Mouse (Mus musculus) liver, embryonic 16.5 days (tissue): ENCODE measurements around the gene Brf1. TPM values are rescaled to one million over a fixed set of nuclear protein-coding genes. Genes with fewer than 3 reads are reported as not detected.
A peak's percentile ranks its signal among the peaks of the same experiment; 100 is the strongest.

Experiments used
- ATAC-seq: fragments of 200-750 bp; cut with Nextera tagmentation; 2 replicates; pipeline ENCODE4 v1.8.0; 2017; ENCODE audit warnings: low read depth, mild to moderate bottlenecking, moderate number of reproducible peaks, moderate library complexity
- H3K27ac ChIP-seq: fragments of 300-500 bp; sonication (generic); 2 replicates; pipeline ENCODE4 v1.5.1; 2014; ENCODE audit warnings: mild to moderate bottlenecking, low read length
- H3K27me3 ChIP-seq: fragments of 300-500 bp; sonication (generic); 2 replicates; pipeline ENCODE4 v1.6.1; 2014; ENCODE audit warnings: low read depth, low read length, mixed read lengths; ENCODE audit not compliant: control insufficient read depth, insufficient read depth
- H3K36me3 ChIP-seq: fragments of 300-500 bp; sonication (generic); 2 replicates; pipeline ENCODE4 v1.6.1; 2014; ENCODE audit warnings: mild to moderate bottlenecking; ENCODE audit not compliant: control insufficient read depth, insufficient read depth
- H3K4me1 ChIP-seq: fragments of 300-500 bp; sonication (generic); 2 replicates; pipeline ENCODE4 v1.6.1; 2014; ENCODE audit warnings: low read depth, low read length, mixed read lengths; ENCODE audit not compliant: control insufficient read depth
- H3K4me2 ChIP-seq: fragments of 300-500 bp; sonication (generic); 2 replicates; pipeline ENCODE4 v1.6.1; 2014; ENCODE audit warnings: low read depth, low read length, mixed read lengths
- H3K4me3 ChIP-seq: fragments of 300-500 bp; sonication (generic); 2 replicates; pipeline ENCODE4 v1.5.1; 2014; ENCODE audit warnings: low read depth, mild to moderate bottlenecking, low read length
- H3K9ac ChIP-seq: fragments of 300-500 bp; sonication (generic); 2 replicates; pipeline ENCODE4 v1.6.1; 2014; ENCODE audit warnings: low read depth, low read length
- H3K9me3 ChIP-seq: fragments of 300-500 bp; sonication (generic); replicated peaks from 2 replicates; pipeline ENCODE4 v1.6.1; 2016; ENCODE audit warnings: low read length; ENCODE audit not compliant: control insufficient read depth
- WGBS: fragments of 180-500 bp; shearing (Covaris S2); extraction: QIAGEN DNeasy Blood & Tissue Kit; methylation state at CpG from one replicate; pipeline ENCODE4 v1.1.7; 2014; ENCODE audit not compliant: insufficient replicate concordance; 5-methylcytosine and 5-hydroxymethylcytosine counted together
- polyA plus RNA-seq: library from polyadenylated mRNA; unstranded; fragments of >200 nt; fragmentation: Nextera tagmentation; extraction: Ambion mirVana; gene quantifications from 2 replicates; pipeline ENCODE4 v1.2.1, GENCODE M21; 2015

The Brf1 gene
- polyA plus RNA-seq, 1 experiment from 2014 or later: 25.7 TPM

DNA sequence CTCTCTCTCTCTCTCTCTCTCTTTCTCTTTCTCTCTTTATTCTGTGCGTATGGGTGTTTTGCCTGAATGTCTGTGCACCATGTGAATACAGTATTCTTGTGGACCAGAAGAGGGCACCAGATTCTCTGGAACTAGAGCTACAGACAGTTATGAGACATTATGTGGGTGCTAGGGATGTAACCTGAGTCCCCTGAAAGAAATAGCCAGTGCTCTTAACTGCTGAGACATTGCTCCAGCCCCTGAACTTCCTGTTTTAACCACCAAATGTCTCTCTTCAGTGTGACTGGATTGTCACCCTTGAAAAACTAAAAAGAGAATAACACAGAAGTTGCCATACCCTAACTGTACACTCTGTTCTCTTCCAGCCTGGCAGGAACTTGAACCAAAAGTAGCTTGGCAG is 26.1 kb upstream of the Brf1 start:
- Histone ChIP-seq H3K27ac (no peak overlapping the region), H3K36me3 (no peaks in the 10 kb centered on the region), H3K9me3 (no peaks in the 10 kb centered on the region), H3K4me1 (peaks cover 19% of the 10 kb centered on the region), H3K27me3 (no peaks in the 10 kb centered on the region), H3K4me3 (no peak overlapping the region), H3K9ac (no peak overlapping the region), H3K4me2 (no peak overlapping the region)
- ATAC-seq: no peak
- WGBS: 91% methylated on average over 1 of the region's 1 CpGs

- Histone ChIP-seq H3K27me3 (no peaks in the 10 kb centered on the region), H3K27ac (no peak overlapping the region), H3K4me3 (no peak overlapping the region), H3K36me3 (no peaks in the 10 kb centered on the region; the same call in 1 of the 2 replicates), H3K9me3 (no peaks in the 10 kb centered on the region), H3K9ac (no peak overlapping the region), H3K4me1 (peaks cover 1% of the 10 kb centered on the region), H3K4me2 (no peak overlapping the region)
- 51% methylated on average over 4 of the region's 4 CpGs for WGBS
- ATAC-seq: no peak
Observed at GRCm38 (mm10) chr12:113023082-113023481, 22.6 kb upstream of the Brf1 start.

DNA sequence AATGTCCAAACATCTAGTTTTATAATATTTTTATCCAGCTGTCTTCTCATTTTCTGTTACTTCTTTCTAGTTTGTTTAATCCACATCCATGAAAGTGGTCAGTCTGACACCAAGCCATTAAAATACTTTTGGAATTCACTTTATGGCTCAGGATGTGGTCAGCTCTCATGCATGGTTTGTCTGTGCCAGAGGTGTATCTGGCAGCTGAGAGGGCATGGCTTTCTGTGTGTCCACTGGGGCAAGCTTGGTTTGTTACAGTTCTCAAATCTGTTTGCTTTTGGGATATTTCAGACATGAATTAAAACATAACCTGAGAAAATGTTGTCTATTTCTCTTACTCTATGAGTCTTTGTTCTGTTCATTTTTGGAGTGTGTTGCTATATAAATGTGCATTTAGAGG is 21.0 kb upstream of the Brf1 start:
- Histone ChIP-seq H3K36me3 (no peaks in the 10 kb centered on the region; the same call in 1 of the 2 replicates), H3K4me3 (no peak overlapping the region), H3K4me1 (peaks cover 15% of the 10 kb centered on the region), H3K9me3 (no peaks in the 10 kb centered on the region), H3K27ac (no peak overlapping the region), H3K27me3 (no peaks in the 10 kb centered on the region), H3K9ac (no peak overlapping the region), H3K4me2 (no peak overlapping the region)
- ATAC-seq: no peak

DNA sequence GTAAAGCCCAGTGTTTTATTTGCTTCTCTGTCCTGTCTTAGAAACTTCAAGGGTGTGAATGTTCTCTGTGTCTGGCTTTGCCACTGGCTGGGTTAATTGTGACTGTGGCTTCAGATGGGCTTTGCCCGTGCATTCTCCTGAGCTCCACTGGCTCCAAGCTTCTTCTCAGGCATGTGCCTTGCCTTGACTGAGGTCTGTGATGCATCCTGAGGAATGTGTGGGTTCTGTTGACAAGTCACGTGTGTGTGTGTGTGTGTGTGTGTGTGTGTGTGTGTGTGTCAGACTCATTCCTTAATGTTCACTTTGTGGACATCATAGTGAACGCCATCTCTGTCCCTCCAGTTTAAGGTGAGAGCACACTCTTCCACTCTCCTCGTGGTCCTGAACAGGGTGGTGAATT is 18.3 kb upstream of the Brf1 start:
- ATAC-seq: no peak
- no peak overlapping the region for H3K4me2 ChIP-seq
- H3K36me3 ChIP-seq: no peaks in the 10 kb centered on the region; the same call in 1 of the 2 replicates
- no peaks in the 10 kb centered on the region for H3K9me3 ChIP-seq
- no peaks in the 10 kb centered on the region for H3K27me3 ChIP-seq
- H3K9ac ChIP-seq: no peak overlapping the region
- H3K4me3 ChIP-seq: no peak overlapping the region
- no peak overlapping the region for H3K27ac ChIP-seq
- WGBS: 64% methylated on average over 4 of the region's 4 CpGs
- H3K4me1 ChIP-seq: peaks cover 28% of the 10 kb centered on the region

- Histone ChIP-seq H3K9me3 (no peaks in the 10 kb centered on the region), H3K36me3 (no peaks in the 10 kb centered on the region; the same call in 1 of the 2 replicates), H3K27ac (no peak overlapping the region), H3K27me3 (no peaks in the 10 kb centered on the region), H3K9ac (no peak overlapping the region), H3K4me3 (no peak overlapping the region), H3K4me1 (peaks cover 37% of the 10 kb centered on the region), H3K4me2 (no peak overlapping the region)
- ATAC-seq: no peak
- 56% methylated on average over 9 of the region's 9 CpGs for WGBS
Observed at GRCm38 (mm10) chr12:113017429-113017984, 17.0 kb upstream of the Brf1 start.

- no peak overlapping the region for H3K4me2 ChIP-seq
- H3K27ac ChIP-seq: no peak overlapping the region
- H3K4me1 ChIP-seq: peaks cover 40% of the 10 kb centered on the region
- no peaks in the 10 kb centered on the region; the same call in 1 of the 2 replicates for H3K36me3 ChIP-seq
- no peak for ATAC-seq
- no peak overlapping the region for H3K9ac ChIP-seq
- H3K4me3 ChIP-seq: no peak overlapping the region
- H3K9me3 ChIP-seq: no peaks in the 10 kb centered on the region
- WGBS: 67% methylated on average over 8 of the region's 8 CpGs
- H3K27me3 ChIP-seq: no peaks in the 10 kb centered on the region
Observed at GRCm38 (mm10) chr12:113016976-113017375, 16.5 kb upstream of the Brf1 start.

DNA sequence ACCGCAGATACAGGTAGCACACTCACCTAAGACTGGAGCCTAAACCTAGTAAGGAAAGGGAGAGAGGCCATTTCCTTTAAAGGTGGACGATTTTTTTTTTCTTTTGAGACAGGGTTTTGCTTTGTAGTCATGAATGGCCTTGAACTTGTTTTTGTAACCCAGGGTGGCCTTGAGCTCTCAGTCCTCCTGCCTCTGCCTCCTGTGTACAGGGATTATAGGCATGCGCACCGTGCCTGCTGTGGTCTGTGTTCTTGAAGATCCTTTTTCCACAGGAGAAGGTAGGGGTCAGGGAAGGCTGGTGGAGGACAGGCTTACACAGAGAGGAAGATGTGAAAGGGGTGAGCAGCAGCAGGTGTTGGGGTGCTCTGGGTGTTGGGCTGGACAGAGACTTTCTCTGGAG is 15.5 kb upstream of the Brf1 start:
- Histone ChIP-seq H3K4me3 (no peak overlapping the region), H3K4me2 (peak overlapping the region; percentile 99), H3K9ac (peak overlapping the region; percentile 94), H3K27ac (peak overlapping the region; percentile 26; the same call in 1 of the 2 replicates), H3K36me3 (no peaks in the 10 kb centered on the region; the same call in 1 of the 2 replicates), H3K27me3 (no peaks in the 10 kb centered on the region), H3K4me1 (peaks cover 40% of the 10 kb centered on the region), H3K9me3 (no peaks in the 10 kb centered on the region)
- 67% methylated on average over 4 of the region's 4 CpGs for WGBS
- ATAC-seq: no peak

DNA sequence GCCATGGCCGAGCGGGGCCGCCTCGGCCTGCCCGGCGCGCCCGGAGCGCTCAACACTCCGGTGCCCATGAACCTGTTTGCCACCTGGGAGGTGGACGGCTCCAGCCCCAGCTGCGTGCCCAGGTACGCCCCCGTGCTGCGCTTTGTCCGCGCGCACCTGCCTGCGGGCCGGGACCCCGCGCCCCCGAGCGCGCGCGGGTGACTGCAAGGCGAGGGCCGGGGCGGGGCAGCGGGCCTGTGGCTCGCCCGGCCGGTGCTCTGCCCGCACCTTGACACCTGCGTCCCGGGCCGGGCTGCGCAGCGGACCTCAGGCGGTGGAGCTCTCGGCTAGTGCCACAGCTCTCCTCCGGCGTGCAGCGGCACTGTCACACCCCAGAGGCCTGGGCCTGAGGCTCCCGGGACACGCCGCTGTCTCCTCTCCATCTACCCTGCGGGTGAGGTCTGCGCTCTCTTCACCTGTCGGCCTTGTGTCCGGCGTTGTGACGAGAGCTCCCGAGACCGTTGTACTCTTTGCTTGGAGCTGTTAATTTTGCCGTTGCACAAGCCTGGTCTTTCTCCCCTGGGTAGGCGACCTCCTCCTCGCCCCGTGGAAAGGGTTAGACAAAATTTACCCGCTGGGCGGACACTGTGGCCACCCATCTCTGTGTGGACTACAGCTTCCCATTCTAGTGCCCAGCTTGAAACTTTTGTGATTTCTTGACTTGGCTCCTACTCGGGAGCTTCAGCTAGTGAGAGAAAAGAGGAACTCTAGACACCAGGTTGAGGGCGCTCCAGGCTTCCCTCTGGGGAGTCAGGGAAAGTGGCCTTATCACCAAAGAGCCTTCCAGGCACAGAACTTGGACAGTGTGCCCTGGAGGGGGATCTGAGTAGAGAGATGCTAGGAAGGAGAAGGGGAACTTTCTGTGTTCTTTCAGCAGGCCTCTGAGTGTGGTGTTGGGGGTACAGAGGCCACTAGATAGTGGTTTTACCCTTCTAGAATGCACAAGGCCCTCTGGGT is 14.4 kb upstream of the Brf1 start:
- Histone ChIP-seq H3K36me3 (no peaks in the 10 kb centered on the region), H3K4me3 (peak overlapping the region; percentile 89), H3K9ac (peak overlapping the region; percentile 94), H3K27ac (peak overlapping the region; percentile 84), H3K4me2 (peak overlapping the region; percentile 99), H3K4me1 (peaks cover 40% of the 10 kb centered on the region), H3K27me3 (no peaks in the 10 kb centered on the region), H3K9me3 (no peaks in the 10 kb centered on the region)
- 2% methylated on average over 39 of the region's 64 CpGs for WGBS
- ATAC-seq: peak; percentile 44
